Mouse (Mus musculus): ENCODE measurements at regions not wholly inside any gene's neighbourhood (a gene's known extent, or its start where the extent isn't known, plus 50 kb on each side); places are given as distances from the start of the nearest gene placed in this dataset.
A peak's percentile ranks its signal among the peaks of the same experiment; 100 is the strongest.
"Not testable (repeated sequence)": the region's sequence is repeated elsewhere in the genome, so short reads cannot be mapped to it uniquely, and the experiment has no call there.

DNA sequence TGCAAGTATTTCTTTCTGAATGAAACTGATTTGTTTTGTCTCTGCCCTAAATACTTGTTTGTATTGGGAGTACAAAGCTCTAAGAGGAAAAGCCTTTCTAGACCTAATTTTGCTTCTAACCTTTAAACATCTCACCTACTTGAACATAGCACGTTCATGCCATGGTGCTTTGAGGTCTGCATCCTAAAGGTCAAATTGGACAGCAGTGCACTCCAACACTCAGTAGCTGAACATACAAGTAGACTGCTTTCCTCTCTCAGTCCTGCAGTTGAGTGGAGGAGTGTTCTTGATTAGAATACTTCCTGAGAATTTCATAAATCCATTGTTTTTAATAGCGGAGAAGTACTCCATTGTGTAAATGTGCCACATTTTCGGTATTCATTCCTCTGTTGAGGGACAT, 1397.2 kb upstream of the 1700008P02Rik start:
- no peak for DNase-seq (ENCODE audit: extremely low spot score in 1 of 2, low spot score in 2 of 2)
- intact Hi-C loops (cut with DNase I) = no loop called here

DNA sequence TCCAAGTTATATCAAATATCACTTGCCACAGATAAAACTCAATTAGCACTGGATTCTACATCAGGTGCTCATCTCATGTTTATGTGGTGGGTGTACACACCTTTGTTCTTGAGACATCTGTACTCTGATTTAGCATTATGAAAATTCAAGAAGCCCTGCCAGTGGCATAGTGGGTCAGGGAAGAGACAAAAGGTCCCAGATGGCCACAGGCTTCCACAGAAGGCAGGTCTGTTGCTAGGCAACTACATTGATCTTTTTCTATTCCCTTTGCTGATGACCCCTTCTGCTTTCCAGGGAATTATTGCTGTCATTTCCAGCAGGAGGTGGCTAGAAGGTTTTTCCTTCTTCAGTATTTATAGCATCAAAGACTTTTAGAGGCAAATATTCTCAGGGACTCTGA, 1396.7 kb upstream of the 1700008P02Rik start:
- DNase-seq (ENCODE audit: extremely low spot score in 1 of 2, low spot score in 2 of 2) = no peak
- intact Hi-C loops (cut with DNase I) = no loop called here

DNA sequence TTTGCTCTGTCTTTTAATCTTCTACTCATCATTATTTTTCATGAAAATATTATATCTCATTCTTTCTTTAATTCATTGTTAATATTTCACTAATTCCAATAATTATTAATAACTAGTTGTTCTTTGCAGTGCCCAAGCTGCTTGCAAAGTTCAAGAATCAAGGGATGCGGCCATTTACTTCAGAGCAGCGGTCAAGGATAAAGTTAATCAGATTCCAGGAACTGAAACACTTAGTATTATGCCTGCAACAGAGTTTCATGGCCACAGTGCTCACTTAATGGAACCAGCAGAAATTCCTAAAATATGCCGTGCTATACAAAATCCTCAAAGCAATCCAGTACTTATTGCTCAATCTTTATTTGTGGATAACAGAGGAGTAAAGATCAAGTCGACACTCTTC, 1389.7 kb upstream of the 1700008P02Rik start:
- intact Hi-C loops (cut with DNase I) = no loop called here

DNA sequence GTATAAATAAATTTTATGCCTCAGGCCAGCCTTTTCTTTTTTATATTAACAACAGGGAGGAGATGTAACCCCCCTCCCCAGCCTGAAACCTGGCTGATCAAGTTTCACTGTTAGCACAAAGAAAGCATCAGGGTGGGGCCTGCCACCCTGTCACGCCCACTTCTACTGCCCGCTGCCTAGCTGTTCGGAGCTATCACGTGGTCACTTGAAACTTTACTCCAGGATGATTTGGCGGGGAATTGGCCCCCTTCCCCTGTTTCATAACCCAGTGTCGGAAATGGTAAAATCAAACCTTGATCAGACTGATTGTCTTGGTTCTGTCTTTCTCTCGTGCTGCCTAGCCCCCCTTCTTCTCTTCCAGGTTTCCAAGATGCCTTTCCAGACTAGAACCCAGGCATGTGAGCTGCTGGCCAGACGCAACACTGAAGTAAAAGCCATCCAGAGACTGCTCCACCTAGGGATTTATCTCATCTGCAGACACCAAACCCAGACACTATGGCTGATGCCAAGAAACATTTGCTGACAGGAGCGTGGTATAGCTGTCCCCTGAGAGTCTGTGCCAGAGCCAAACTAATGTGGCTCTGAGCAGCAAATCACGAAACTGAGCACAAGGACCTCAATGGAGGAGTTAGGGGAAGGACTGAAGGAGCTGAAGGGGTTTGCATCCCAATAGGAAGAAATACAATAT, 1386.6 kb upstream of the 1700008P02Rik start:
- intact Hi-C loops (cut with DNase I) = no loop called here
- DNase-seq (ENCODE audit: extremely low spot score in 1 of 2, low spot score in 2 of 2) = no peak

More for the DNA sequence above, 1389.7 kb upstream of the 1700008P02Rik start:
- no peak for DNase-seq (ENCODE audit: extremely low spot score in 1 of 2, low spot score in 2 of 2)

DNA sequence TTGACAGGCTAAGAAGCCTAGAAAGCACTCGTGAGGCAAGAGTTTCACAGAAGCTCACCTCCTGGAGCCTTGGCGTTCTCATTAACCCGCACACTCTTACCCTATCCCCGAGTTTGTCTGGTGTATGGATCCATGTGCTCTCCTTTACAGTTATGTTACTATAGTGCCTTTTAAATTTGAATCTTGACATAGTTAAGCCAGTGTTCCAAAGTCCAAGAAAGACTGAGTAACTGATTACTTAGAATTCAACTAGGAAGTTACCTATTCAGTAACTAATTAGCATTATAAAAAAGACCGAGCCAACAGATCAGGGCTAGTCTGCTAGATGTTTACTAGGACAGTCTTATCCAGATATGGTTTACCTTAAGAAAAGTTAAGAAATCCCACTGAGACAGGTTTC, 1386.0 kb upstream of the 1700008P02Rik start:
- intact Hi-C loops (cut with DNase I) = no loop called here
- no peak for DNase-seq (ENCODE audit: extremely low spot score in 1 of 2, low spot score in 2 of 2)

DNA sequence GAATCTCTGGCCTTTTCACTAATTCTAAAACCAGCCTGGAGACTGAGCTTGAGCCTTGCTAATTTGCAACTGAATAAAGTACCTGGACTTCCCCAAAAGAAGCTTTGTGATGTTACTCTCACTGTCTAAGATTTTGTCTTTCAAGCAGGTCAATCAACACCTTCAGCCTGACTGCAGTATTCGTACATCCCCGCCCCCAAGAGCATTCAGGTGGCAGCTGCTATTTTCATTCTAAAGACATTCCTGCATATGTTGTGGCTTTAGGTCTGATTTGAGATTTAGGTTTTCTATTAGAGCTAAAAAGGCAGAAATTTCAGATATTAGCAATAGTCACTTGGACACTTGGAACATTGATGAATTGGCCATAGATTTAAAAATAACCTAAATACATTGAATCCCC, 1385.4 kb upstream of the 1700008P02Rik start:
- DNase-seq (ENCODE audit: extremely low spot score in 1 of 2, low spot score in 2 of 2); intact Hi-C loops (cut with DNase I): not testable (repeated sequence)

DNA sequence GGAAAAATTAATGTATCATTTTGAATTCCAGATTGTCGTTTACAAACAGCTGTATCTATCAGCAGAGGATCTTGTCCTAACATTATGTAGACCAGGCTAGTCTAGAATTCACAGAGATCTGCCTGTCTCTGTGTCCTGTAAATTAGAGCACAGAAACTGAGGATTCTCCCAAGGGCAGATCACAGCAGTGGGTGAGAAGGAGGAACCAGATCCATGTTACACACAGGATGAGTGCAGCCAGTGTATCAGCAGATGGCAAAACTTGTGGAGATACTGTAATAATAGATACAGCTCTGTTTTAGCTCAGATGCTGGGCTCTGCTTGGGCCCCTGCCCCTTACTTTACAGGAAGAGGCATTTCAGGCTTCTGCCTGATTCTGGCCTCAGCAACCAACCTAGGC, 1384.0 kb upstream of the 1700008P02Rik start:
- intact Hi-C loops (cut with DNase I) = no loop called here

DNA sequence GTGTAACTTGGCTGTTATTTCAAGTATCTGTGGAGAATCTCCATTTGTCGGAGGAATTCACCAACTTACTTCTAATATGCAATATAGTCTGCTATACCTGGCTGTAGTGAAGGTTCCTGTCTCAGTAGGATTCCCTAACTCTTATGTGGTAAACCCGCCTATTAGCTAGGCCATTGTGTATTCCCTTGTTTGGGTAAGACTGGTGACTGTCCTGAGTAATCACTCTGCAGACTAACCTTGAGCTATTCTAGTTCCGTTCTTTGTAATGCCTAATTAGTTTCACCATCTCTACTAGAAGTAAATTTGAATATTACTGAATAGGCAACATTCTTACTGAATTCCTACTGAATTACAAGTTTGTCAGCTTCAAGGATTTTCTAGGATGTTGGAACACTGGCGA, 1380.8 kb upstream of the 1700008P02Rik start:
- no peak for DNase-seq (ENCODE audit: extremely low spot score in 1 of 2, low spot score in 2 of 2)
- intact Hi-C loops (cut with DNase I) = no loop called here

More for the DNA sequence above, 1384.0 kb upstream of the 1700008P02Rik start:
- no peak for DNase-seq (ENCODE audit: extremely low spot score in 1 of 2, low spot score in 2 of 2)

DNA sequence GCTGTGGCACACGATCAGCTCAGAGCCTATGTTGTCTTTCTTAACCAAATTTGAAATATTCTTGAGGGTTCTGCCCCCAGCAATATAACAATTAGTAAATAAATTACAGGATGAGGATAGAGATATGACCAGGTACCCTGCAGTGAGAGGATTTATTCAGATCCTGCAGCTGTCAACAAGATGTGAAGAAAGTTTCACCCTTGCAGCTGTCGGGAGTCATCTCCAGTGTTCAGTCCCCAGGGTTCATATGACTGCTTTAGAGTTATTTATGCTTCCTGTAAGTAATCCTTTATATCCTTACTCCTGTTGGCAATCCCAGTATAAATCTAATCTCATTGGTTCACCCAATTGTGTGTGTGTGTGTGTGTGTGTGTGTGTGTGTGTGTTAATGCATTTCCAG, 1372.1 kb upstream of the 1700008P02Rik start:
- DNase-seq (ENCODE audit: extremely low spot score in 1 of 2, low spot score in 2 of 2) = no peak
- intact Hi-C loops (cut with DNase I) = no loop called here

DNA sequence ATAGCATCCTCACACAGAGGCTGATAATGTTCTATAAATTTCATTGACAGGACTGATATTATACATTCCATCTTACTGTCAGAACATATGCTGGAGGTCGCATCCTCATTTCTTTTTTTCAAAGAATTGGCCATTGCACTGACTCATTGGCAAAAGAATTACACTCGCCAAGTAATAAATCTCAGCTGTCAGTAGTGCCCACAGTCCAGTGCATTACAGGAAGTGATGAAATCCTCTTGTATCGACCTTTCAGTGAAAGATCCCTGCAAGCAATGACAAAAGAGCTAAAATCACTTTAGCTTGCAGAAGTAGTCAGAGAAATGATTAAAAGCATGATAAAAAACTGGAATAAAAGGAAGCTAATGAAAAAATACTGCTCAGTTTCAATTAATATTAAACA, 1353.0 kb upstream of the 1700008P02Rik start:
- intact Hi-C loops (cut with DNase I) = no loop called here
- no peak for DNase-seq (ENCODE audit: extremely low spot score in 1 of 2, low spot score in 2 of 2)

DNA sequence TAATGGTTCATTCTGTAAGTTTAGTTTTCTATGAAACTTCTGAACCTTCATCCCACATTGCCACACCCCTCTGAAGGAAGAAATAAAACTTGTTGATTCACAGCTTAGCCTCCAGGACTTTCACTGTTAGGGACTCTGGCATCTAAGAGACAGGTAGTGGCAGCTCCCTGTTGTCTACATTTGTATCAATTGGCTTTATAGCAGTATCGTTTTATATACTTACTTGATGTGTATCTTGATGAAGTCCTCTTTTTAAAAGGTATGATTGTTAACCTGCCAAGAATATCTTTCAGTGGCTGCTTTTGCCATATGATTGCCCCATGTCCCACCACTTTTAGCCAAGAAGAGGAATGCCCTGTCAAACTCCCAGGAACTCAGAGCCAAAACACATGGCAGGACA, 1333.7 kb upstream of the 1700008P02Rik start:
- no peak for DNase-seq (ENCODE audit: extremely low spot score in 1 of 2, low spot score in 2 of 2)
- intact Hi-C loops (cut with DNase I) = no loop called here

DNA sequence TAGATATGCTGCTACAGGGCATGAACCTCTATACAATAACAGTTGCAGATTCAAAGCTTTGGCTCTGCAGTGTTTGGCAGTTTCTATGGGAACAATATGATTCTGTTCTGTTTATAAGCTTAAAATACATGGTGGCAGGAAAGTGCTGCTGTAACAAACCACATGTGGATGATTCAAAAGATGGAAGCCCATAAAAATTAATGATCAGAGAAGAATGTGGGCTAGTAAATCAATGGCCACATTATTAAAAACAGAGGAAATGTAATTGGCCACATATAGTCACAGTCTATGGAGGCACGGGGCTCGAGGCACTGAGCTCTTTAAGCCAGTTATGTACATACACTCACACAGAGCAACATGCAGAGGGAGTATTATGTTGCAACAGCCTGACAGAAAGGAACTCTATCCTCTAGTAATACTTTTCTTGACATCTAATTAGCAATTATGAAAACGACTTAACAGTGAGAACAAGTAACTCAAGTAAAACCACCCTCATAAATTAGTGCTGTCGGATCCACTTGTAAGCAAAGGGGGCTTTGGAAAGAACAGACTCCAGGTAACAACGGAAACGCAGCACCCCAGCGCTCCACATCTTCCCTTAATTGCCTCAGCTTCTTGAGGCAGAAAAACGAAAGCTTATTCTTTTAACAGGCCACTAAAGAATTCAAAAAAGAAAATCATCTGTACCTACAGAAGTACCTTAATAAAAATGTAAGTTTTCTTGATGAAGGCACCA, 1323.6 kb upstream of the 1700008P02Rik start:
- intact Hi-C loops (cut with DNase I) = no loop called here
- peak in 1 of 2 experiments; percentile 1 for DNase-seq (ENCODE audit: extremely low spot score in 1 of 2, low spot score in 2 of 2)

Measured in left cerebral cortex, postnatal 10 days (tissue).